Mouse (Mus musculus) CH12.LX (cell line): Measurements from ENCODE around the gene Inpp5d. TPM values are rescaled to one million over a fixed set of nuclear protein-coding genes. Genes with fewer than 3 reads are reported as not detected.

Experiments used
- DNase-seq: peaks from one replicate; pipeline ENCODE4 v3.0.0-alpha.2; 2013; ENCODE audit errors: extremely low read depth
- H3K27ac ChIP-seq: 2 replicates; pipeline ENCODE4 v1.5.1; 2012; ENCODE audit warnings: low read depth, mild to moderate bottlenecking, control low read depth, moderate library complexity; ENCODE audit not compliant: insufficient read depth
- H3K27me3 ChIP-seq: replicated peaks from 2 replicates; pipeline ENCODE3; 2012; ENCODE audit warnings: inconsistent platforms
- H3K36me3 ChIP-seq, 2 experiments: replicated peaks in 1 of 2; 2 replicates each; pipeline versions ENCODE3 to v1.6.1; 2012; ENCODE audit warnings: inconsistent platforms in 1 of 2, low read length in 1 of 2, mild to moderate bottlenecking in 1 of 2, mixed read lengths in 1 of 2, moderate library complexity in 1 of 2; ENCODE audit not compliant: control insufficient read depth in 1 of 2, insufficient read depth in 1 of 2
- H3K4me1 ChIP-seq, 2 experiments: 2 replicates each; pipeline ENCODE4 v1.6.1; 2012; ENCODE audit warnings: inconsistent platforms in 1 of 2, moderate library complexity in 1 of 2; ENCODE audit not compliant: insufficient read depth in 2 of 2, control insufficient read depth in 1 of 2
- H3K4me2 ChIP-seq: 2 replicates; pipeline ENCODE4 v1.6.1; 2012; ENCODE audit warnings: low read depth, mild to moderate bottlenecking, control low read depth; ENCODE audit not compliant: poor library complexity, insufficient read depth, severe bottlenecking
- H3K4me3 ChIP-seq, 3 experiments: fragments of 150-350 bp in 1 of 3; sonication (generic) in 1 of 3; replicated peaks in 1 of 3; 2 replicates each; pipeline versions ENCODE3 to v1.5.1; 2011 to 2012; ENCODE audit warnings: low read depth in 2 of 3, low read length in 2 of 3, mild to moderate bottlenecking in 2 of 3, moderate library complexity in 2 of 3, control low read depth in 1 of 3, improper control_type of control experiment in 1 of 3, inconsistent platforms in 1 of 3, mixed read lengths in 1 of 3; ENCODE audit not compliant: poor library complexity in 1 of 3
- H3K79me2 ChIP-seq: replicated peaks from 2 replicates; pipeline ENCODE4 v1.6.1; 2012; ENCODE audit warnings: mild to moderate bottlenecking, moderate library complexity; ENCODE audit not compliant: control insufficient read depth, poor library complexity, insufficient read depth, severe bottlenecking; ENCODE audit errors: extremely low read depth
- H3K9ac ChIP-seq: 2 replicates; pipeline ENCODE4 v1.6.1; 2012; ENCODE audit warnings: low read depth, mild to moderate bottlenecking, control low read depth, moderate library complexity; ENCODE audit not compliant: insufficient read depth
- H3K9me3 ChIP-seq: replicated peaks from 2 replicates; pipeline ENCODE3; 2012; ENCODE audit warnings: low read length, inconsistent platforms, mixed read lengths
- CTCF ChIP-seq, 2 experiments: IDR thresholded peaks in 1 of 2; conservative IDR thresholded peaks in 1 of 2; 2 replicates each; pipeline ENCODE4 v1.5.1; 2011 to 2012; ENCODE audit warnings: low read depth in 2 of 2, low read length in 2 of 2, improper control_type of control experiment in 1 of 2, inconsistent platforms in 1 of 2, mild to moderate bottlenecking in 1 of 2, moderate library complexity in 1 of 2
- E2F4 ChIP-seq: IDR thresholded peaks from 2 replicates; pipeline ENCODE4 v1.6.1; 2011; ENCODE audit warnings: low read depth, low read length, improper control_type of control experiment; ENCODE audit not compliant: insufficient replicate concordance
- EP300 ChIP-seq: IDR thresholded peaks from 2 replicates; pipeline ENCODE4 v1.6.1; 2011; ENCODE audit warnings: low read length, improper control_type of control experiment
- GABPA ChIP-seq: IDR thresholded peaks from 2 replicates; pipeline ENCODE4 v1.6.1; 2012; ENCODE audit warnings: low read depth, low read length, improper control_type of control experiment, inconsistent platforms; ENCODE audit not compliant: insufficient replicate concordance
- HCFC1 ChIP-seq: IDR thresholded peaks from 2 replicates; pipeline ENCODE4 v1.6.1; 2012; ENCODE audit warnings: low read depth, mild to moderate bottlenecking, inconsistent platforms, low read length, improper control_type of control experiment
- JUN ChIP-seq: IDR thresholded peaks from 2 replicates; pipeline ENCODE4 v1.6.1; 2011; ENCODE audit warnings: low read depth, mild to moderate bottlenecking, low read length, improper control_type of control experiment, moderate library complexity; ENCODE audit not compliant: insufficient read depth
- JUND ChIP-seq: conservative IDR thresholded peaks from 2 replicates; pipeline ENCODE4 v1.6.1; 2011; ENCODE audit warnings: low read depth, low read length, improper control_type of control experiment
- MEF2A ChIP-seq: IDR thresholded peaks from 2 replicates; pipeline ENCODE4 v1.6.1; 2014; ENCODE audit warnings: low read depth, mild to moderate bottlenecking, inconsistent platforms, low read length, improper control_type of control experiment, borderline replicate concordance
- MXI1 ChIP-seq: IDR thresholded peaks from 2 replicates; pipeline ENCODE4 v1.6.1; 2011; ENCODE audit warnings: mild to moderate bottlenecking, low read depth, low read length, improper control_type of control experiment
- MYC ChIP-seq: IDR thresholded peaks from 2 replicates; pipeline ENCODE4 v1.6.1; 2011; ENCODE audit warnings: low read depth, mild to moderate bottlenecking, improper control_type of control experiment, low read length
- NELFE ChIP-seq: IDR thresholded peaks from 2 replicates; pipeline ENCODE4 v1.6.1; 2011; ENCODE audit warnings: low read depth, low read length, improper control_type of control experiment
- NRF1 ChIP-seq: IDR thresholded peaks from 2 replicates; pipeline ENCODE4 v1.6.1; 2014; ENCODE audit warnings: low read depth, mild to moderate bottlenecking, inconsistent platforms, low read length, improper control_type of control experiment, moderate library complexity
- PAX5 ChIP-seq: IDR thresholded peaks from 2 replicates; pipeline ENCODE4 v1.6.1; 2012; ENCODE audit warnings: low read length, inconsistent platforms, mixed read lengths
- POLR2A ChIP-seq: IDR thresholded peaks from 2 replicates; pipeline ENCODE4 v1.6.1; 2011; ENCODE audit warnings: low read depth, mild to moderate bottlenecking, improper control_type of control experiment, low read length
- POLR2AphosphoS2 ChIP-seq: IDR thresholded peaks from 2 replicates; pipeline ENCODE4 v1.6.1; 2011; ENCODE audit warnings: low read depth, low read length, improper control_type of control experiment
- RCOR1 ChIP-seq: conservative IDR thresholded peaks from 2 replicates; pipeline ENCODE4 v1.6.1; 2012; ENCODE audit warnings: low read depth, mild to moderate bottlenecking, inconsistent platforms, low read length, improper control_type of control experiment
- SIN3A ChIP-seq: IDR thresholded peaks from 2 replicates; pipeline ENCODE4 v1.6.1; 2012; ENCODE audit warnings: low read length, improper control_type of control experiment, inconsistent platforms
- SMC3 ChIP-seq: IDR thresholded peaks from 2 replicates; pipeline ENCODE4 v1.6.1; 2011; ENCODE audit warnings: low read depth, low read length, improper control_type of control experiment
- TCF12 ChIP-seq: IDR thresholded peaks from 2 replicates; pipeline ENCODE4 v1.6.1; 2014; ENCODE audit warnings: low read depth, mild to moderate bottlenecking, inconsistent platforms, low read length, improper control_type of control experiment
- USF2 ChIP-seq: conservative IDR thresholded peaks from 2 replicates; pipeline ENCODE4 v1.6.1; 2011; ENCODE audit warnings: low read depth, low read length, improper control_type of control experiment
- ZC3H11A ChIP-seq: IDR thresholded peaks from 2 replicates; pipeline ENCODE4 v1.6.1; 2012; ENCODE audit warnings: low read depth, mild to moderate bottlenecking, inconsistent platforms, low read length, improper control_type of control experiment
- ZKSCAN1 ChIP-seq: IDR thresholded peaks from 2 replicates; pipeline ENCODE4 v1.6.1; 2012; ENCODE audit warnings: low read depth, inconsistent platforms, low read length, improper control_type of control experiment, borderline replicate concordance
- ZMIZ1 ChIP-seq: IDR thresholded peaks from 2 replicates; pipeline ENCODE4 v1.6.1; 2012; ENCODE audit warnings: low read depth, mild to moderate bottlenecking, inconsistent platforms, low read length, improper control_type of control experiment
- ZNF384 ChIP-seq: IDR thresholded peaks from 2 replicates; pipeline ENCODE4 v1.6.1; 2012; ENCODE audit warnings: low read depth, low read length, improper control_type of control experiment, inconsistent platforms
- dilution Hi-C: fragments of 300-500 bp; cut with MboI; formaldehyde crosslinking; loops from 2 replicates; pipeline ENCODE4 v1.14.3; 2020; ENCODE audit warnings: low sequenced_read_pairs; ENCODE audit not compliant: extremely low pct_unique_long_range_greater_than_20kb, extremely low pct_ligation_motif_present
- in situ Hi-C: fragments of 300-500 bp; cut with MboI; formaldehyde crosslinking; loops from 3 replicates; pipeline ENCODE4 v1.14.3; 2019; ENCODE audit warnings: low sequenced_read_pairs, low pct_ligation_motif_present, low pct_unique_long_range_greater_than_20kb, mixed read lengths
- polyA plus RNA-seq: library from polyadenylated mRNA; unstranded; fragments of >175 nt; gene quantifications from 2 replicates; pipeline ENCODE4 v1.2.1, GENCODE M21; 2012; ENCODE audit warnings: low read depth; ENCODE audit not compliant: insufficient read length
- total RNA-seq, 2 experiments: library from RNA; depleted of rRNA; stranded (reverse); fragments of 300-350 nt in 1 of 2; fragments of >200 nt in 1 of 2; gene quantifications; 2 replicates each; pipeline ENCODE4 v1.2.3; 2012 to 2014

The Inpp5d gene
- total and polyA plus RNA-seq, 3 experiments = 97.1 to 109 (median 106) TPM

- Histone ChIP-seq H3K4me3 (no peak overlapping the region), H3K4me2 (no peak overlapping the region), H3K27ac (no peak overlapping the region), H3K27me3 (no peaks in the 10 kb centered on the region), H3K79me2 (no peaks in the 10 kb centered on the region), H3K4me1 (peaks cover 0 to 2% of the 10 kb centered on the region in 2 experiments; a peak in 1 of 4 replicates), H3K36me3 (no peaks in the 10 kb centered on the region), H3K9ac (no peak overlapping the region), H3K9me3 (no peaks in the 10 kb centered on the region)
- dilution Hi-C loops = no loop called here
- TF ChIP-seq ZMIZ1 = no peak
- no peak for TF ChIP-seq RCOR1
- TF ChIP-seq CTCF (conservative IDR thresholded peaks at IDR 0.05 in 1 of 2, IDR thresholded peaks at IDR 0.05 in 1 of 2; ENCODE audit: low read depth in 2 of 2, low read length in 2 of 2) = no peak
- TF ChIP-seq USF2 = no peak
- TF ChIP-seq PAX5 = no peak
- TF ChIP-seq EP300 = no peak
- no peak for TF ChIP-seq ZC3H11A
- TF ChIP-seq MXI1 = no peak
- no peak for TF ChIP-seq POLR2A
- TF ChIP-seq SIN3A = no peak
- TF ChIP-seq JUN = no peak
- TF ChIP-seq TCF12 = no peak
- TF ChIP-seq JUND = no peak
- no peak for DNase-seq
- in situ Hi-C loops = no loop called here
Measured at GRCm38 (mm10) chr1:87589980-87590379, 30.1 kb upstream of the Inpp5d start.

- Histone ChIP-seq H3K4me1 (peaks cover 0 to 5% of the 10 kb centered on the region in 2 experiments; a peak in 1 of 4 replicates), H3K4me3 (no peak overlapping the region), H3K79me2 (no peaks in the 10 kb centered on the region), H3K9ac (no peak overlapping the region), H3K27me3 (no peaks in the 10 kb centered on the region), H3K9me3 (no peaks in the 10 kb centered on the region), H3K36me3 (no peaks in the 10 kb centered on the region), H3K27ac (no peak overlapping the region), H3K4me2 (no peak overlapping the region)
- DNase-seq = no peak
- dilution Hi-C loops (no loop called here), in situ Hi-C loops (no loop called here)
- no peak for TF ChIP-seq SMC3
- TF ChIP-seq SIN3A = no peak
- TF ChIP-seq POLR2AphosphoS2 = no peak
- no peak for TF ChIP-seq HCFC1
- no peak for TF ChIP-seq EP300
- no peak for TF ChIP-seq CTCF (conservative IDR thresholded peaks at IDR 0.05 in 1 of 2, IDR thresholded peaks at IDR 0.05 in 1 of 2; ENCODE audit: low read depth in 2 of 2, low read length in 2 of 2)
- no peak for TF ChIP-seq JUND
- no peak for TF ChIP-seq MYC
- no peak for TF ChIP-seq MXI1
- TF ChIP-seq ZNF384 = no peak
- no peak for TF ChIP-seq ZMIZ1
- no peak for TF ChIP-seq USF2
- no peak for TF ChIP-seq ZKSCAN1
- no peak for TF ChIP-seq E2F4
- no peak for TF ChIP-seq GABPA
- no peak for TF ChIP-seq NELFE
- TF ChIP-seq MEF2A = no peak
- no peak for TF ChIP-seq TCF12
- TF ChIP-seq POLR2A = no peak
- no peak for TF ChIP-seq NRF1
Measured at GRCm38 (mm10) chr1:87594261-87594660, 25.9 kb upstream of the Inpp5d start.
